Mouse (Mus musculus) heart, adult 2 months (tissue): ENCODE data around the gene Stradb. TPM values are rescaled to one million over a fixed set of nuclear protein-coding genes. Genes with fewer than 3 reads are reported as not detected.
"Not testable (repeated sequence)": the region's sequence is repeated elsewhere in the genome, so short reads cannot be mapped to it uniquely, and the experiment has no call there.

Experiments
- DNase-seq, 2 experiments: peaks; one replicate each; pipeline ENCODE4 v3.0.0; 2021
- H3K27ac ChIP-seq: fragments of 200-600 bp; 2 replicates; pipeline ENCODE4 v1.8.1; 2022
- H3K27me3 ChIP-seq: fragments of 200-500 bp; 2 replicates; pipeline ENCODE4 v1.6.1; 2012; ENCODE audit warnings: mild to moderate bottlenecking, low read length, inconsistent platforms, mixed read lengths; ENCODE audit not compliant: control insufficient read depth, insufficient read depth
- H3K36me3 ChIP-seq: fragments of 200-500 bp; 2 replicates; pipeline ENCODE4 v1.6.1; 2012; ENCODE audit warnings: low read length, inconsistent platforms; ENCODE audit not compliant: control insufficient read depth, insufficient read depth
- H3K4me1 ChIP-seq: fragments of 200-500 bp; 2 replicates; pipeline ENCODE4 v1.6.1; 2011; ENCODE audit warnings: low read length; ENCODE audit not compliant: control insufficient read depth, insufficient read depth
- H3K4me3 ChIP-seq: fragments of 200-600 bp; 2 replicates; pipeline ENCODE4 v1.8.1; 2022
- H3K79me2 ChIP-seq: fragments of 200-500 bp; replicated peaks from 2 replicates; pipeline ENCODE4 v1.6.1; 2012; ENCODE audit warnings: mild to moderate bottlenecking, inconsistent platforms, low read length, moderate library complexity, mixed read lengths; ENCODE audit not compliant: control insufficient read depth, insufficient read depth
- H3K9ac ChIP-seq: fragments of 200-500 bp; 2 replicates; pipeline ENCODE4 v1.6.1; 2012; ENCODE audit warnings: low read depth, mild to moderate bottlenecking, control low read depth, inconsistent platforms, low read length, mixed read lengths
- CTCF ChIP-seq: fragments of 200-600 bp; IDR thresholded peaks from 2 replicates; pipeline ENCODE4 v1.8.1; 2022; ENCODE audit warnings: antibody characterized with exemption, mild to moderate bottlenecking, moderate library complexity
- EP300 ChIP-seq: fragments of 200-500 bp; IDR thresholded peaks from 2 replicates; pipeline ENCODE4 v1.6.1; 2011; ENCODE audit warnings: low read depth, low read length, control low read depth; ENCODE audit not compliant: insufficient read depth
- POLR2A ChIP-seq: fragments of 200-500 bp; IDR thresholded peaks from 2 replicates; pipeline ENCODE4 v1.6.1; 2011; ENCODE audit warnings: mild to moderate bottlenecking, low read depth, low read length, control low read depth; ENCODE audit not compliant: insufficient read depth
- WGBS: fragments of 180-500 bp; shearing (Covaris S2); methylation state at CpG from one replicate; pipeline ENCODE4 v1.1.7; 2018; 5-methylcytosine and 5-hydroxymethylcytosine counted together
- intact Hi-C: fragments of 180-260 bp; cut with DNase I; formaldehyde crosslinking; loops from one replicate; pipeline ENCODE4 v1.15.1; 2025
- polyA plus RNA-seq: library from polyadenylated mRNA; depleted of rRNA; stranded (reverse); fragments of >200 nt; gene quantifications from 2 replicates; pipeline ENCODE4 v1.2.3, GENCODE M21; 2012
- total RNA-seq, 2 experiments: library from RNA; stranded (reverse); gene quantifications; 2 replicates each; pipeline ENCODE4 v1.2.3; 2021

Gene Stradb
- total and polyA plus RNA-seq, 3 experiments: 28.5 to 81.4 (median 61.3) TPM

DNA sequence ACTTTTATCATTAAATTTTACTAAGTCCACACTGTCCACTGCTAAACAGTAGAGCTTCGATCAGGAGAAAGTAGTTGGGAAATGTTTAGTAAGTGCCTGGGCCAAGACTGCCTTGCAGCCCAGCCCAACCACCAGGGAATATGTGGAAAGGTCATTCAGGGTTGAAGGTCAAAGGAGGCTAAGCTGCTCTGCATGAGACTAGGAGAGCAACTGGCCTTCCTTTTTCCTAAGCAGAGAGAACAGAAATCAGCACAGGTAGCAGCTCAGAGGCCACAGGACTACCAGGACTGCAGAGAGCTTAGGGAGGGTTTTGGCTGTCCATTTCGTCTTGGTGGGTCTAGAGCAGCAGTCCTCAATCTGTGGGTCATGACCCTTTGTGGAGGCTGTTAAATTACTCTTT is 15.4 kb upstream of the Stradb start:
- Histone ChIP-seq H3K27ac (peak overlapping the region; percentile 66), H3K79me2 (0 out of 2 replicates have a peak, but pooled peaks cover 1% of the 10 kb centered on the region), H3K4me3 (no peak overlapping the region), H3K9ac (no peak overlapping the region), H3K36me3 (peaks cover 49% of the 10 kb centered on the region), H3K27me3 (no peaks in the 10 kb centered on the region), H3K4me1 (peaks cover 41% of the 10 kb centered on the region)
- intact Hi-C loops: no loop called here
- peak; percentile 32 for TF ChIP-seq CTCF
- TF ChIP-seq POLR2A: no peak
- 0 out of 2 replicates have a peak, but pooled peaks have one; percentile 36 for TF ChIP-seq EP300
- no peak for DNase-seq
- WGBS: 15% methylated on average over 2 of the region's 2 CpGs

DNA sequence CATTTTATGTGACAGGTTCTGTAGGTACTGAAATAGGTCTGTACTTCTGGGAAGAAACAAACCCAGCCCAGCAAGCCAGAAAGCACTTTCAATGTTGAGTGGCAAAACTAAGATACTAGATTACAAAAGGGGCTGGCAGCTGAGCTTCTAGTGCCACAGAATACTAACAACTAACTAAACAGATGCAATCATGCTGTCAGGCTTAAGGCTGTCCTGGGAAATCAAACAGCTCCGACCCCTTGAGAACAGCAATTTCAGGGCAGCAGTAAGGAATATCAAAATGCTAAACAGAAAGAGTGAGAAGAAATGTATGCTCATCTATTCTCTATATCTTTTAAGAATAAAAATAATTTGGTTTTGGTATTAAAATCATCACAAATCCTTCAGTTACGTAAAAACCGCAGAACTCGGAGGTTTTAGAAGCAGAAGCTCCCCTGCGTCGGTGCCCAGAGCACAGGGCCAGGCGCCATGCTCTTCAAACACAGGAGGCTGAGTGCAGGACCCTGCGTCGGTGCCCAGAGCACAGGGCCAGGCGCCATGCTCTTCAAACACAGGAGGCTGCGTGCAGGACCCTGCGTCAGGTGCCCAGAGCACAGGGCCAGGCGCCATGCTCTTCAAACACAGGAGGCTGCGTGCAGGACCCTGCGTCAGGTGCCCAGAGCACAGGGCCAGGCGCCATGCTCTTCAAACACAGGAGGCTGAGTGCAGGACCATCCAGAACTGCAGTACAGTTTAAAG is 14.4 kb upstream of the Stradb start:
- H3K9ac ChIP-seq, intact Hi-C loops, DNase-seq, H3K4me3 ChIP-seq, H3K79me2 ChIP-seq, H3K27me3 ChIP-seq: not testable (repeated sequence)
- WGBS: 72% methylated on average over 16 of the region's 16 CpGs
- Histone ChIP-seq H3K36me3 (peaks cover 42% of the 10 kb centered on the region), H3K4me1 (peaks cover 38% of the 10 kb centered on the region), H3K27ac (peak overlapping the region; percentile 66)

DNA sequence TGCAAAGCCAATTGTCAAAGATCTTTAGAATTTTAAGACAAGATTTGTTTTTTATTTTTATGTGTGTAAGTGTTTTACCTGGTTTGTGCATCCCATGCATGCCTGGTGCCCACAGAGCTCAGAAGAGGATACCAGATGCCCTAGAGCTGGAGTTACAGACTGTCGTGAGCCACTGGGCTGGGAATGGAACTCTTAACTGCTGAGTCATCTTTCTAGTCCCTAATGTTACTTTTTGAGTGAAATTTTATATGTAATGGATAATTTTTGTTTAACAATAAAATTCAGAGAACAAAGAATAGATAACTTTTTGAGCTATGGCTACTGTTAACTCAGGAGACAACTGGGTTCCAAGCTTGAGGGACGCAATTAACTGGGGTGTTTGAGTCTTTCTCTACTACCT is 13.6 kb upstream of the Stradb start:
- peaks cover 4% of the 10 kb centered on the region; the same call in 1 of the 2 replicates for H3K79me2 ChIP-seq
- TF ChIP-seq CTCF: no peak
- H3K27me3 ChIP-seq: no peaks in the 10 kb centered on the region
- no peak overlapping the region for H3K4me3 ChIP-seq
- WGBS: 66% methylated on average over 2 of the region's 2 CpGs
- peaks cover 33% of the 10 kb centered on the region for H3K4me1 ChIP-seq
- intact Hi-C loops: no loop called here
- peaks cover 40% of the 10 kb centered on the region for H3K36me3 ChIP-seq
- H3K27ac ChIP-seq: peak overlapping the region; percentile 31; the same call in 1 of the 2 replicates
- H3K9ac ChIP-seq: no peak overlapping the region
- DNase-seq: no peak

DNA sequence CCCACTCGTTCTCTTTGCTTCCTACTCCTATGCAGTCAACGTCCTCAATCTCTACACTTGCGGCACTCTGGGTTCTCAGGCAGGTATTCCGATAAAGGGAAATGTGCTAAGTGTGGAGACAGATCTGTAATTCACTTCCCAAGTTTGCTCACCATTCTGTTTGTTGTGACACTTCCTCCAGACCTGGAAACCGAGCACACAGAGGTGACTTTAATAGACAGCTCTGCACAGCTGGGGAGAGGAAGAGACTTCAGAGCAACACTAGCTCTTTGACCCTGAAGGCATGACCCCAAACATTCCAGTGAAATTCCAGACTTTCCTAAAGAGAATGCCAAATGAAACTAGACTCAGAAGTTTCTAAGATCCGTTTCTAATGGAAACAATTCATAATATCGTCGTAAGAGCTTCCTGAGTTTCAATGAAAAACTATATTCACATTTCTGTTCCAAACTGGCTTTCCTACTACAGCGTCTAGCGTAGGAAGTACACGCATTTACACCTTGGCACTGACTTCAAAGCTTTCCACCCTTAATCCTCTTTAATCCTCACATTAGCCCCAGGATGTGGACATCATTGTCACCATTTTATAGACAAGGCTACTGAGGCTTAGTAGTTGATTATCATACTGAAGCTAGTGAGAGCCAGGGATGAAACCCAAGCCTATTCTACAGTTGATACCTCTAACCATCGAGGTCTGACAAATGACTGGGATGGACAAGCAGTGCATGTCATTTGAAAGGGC is 12.0 kb upstream of the Stradb start:
- no peak for DNase-seq
- H3K36me3 ChIP-seq: peaks cover 34% of the 10 kb centered on the region
- H3K27ac ChIP-seq: peak overlapping the region; percentile 45
- H3K79me2 ChIP-seq: peaks cover 4% of the 10 kb centered on the region; the same call in 1 of the 2 replicates
- 0 out of 2 replicates have a peak overlapping the region, but pooled peaks have one; percentile 9 for H3K4me3 ChIP-seq
- peak overlapping the region; percentile 22; the same call in 1 of the 2 replicates for H3K9ac ChIP-seq
- H3K4me1 ChIP-seq: peaks cover 29% of the 10 kb centered on the region
- WGBS: 18% methylated on average over 12 of the region's 12 CpGs
- intact Hi-C loops: no loop called here
- H3K27me3 ChIP-seq: no peaks in the 10 kb centered on the region
- TF ChIP-seq CTCF (no peak), POLR2A (no peak), EP300 (no peak)

DNA sequence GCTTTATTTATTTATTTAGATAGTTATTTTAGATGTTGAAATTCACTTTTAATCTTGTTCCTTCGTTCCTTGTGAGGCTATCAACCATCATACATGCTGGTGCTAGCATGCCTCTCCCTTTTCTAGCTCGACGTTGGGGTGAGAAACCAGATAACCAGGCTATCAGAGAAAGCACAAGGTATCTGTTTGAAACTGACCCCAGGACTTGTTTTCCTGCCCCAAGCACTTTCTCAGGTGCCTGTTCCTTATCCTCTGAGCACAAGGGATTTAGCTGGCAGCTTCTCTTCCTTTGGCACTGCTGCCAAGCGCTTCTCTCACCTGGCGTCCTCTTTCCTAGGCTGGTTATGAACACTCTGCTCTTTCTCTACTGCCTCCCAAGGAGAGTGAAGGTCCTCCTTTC is 10.9 kb upstream of the Stradb start:
- Histone ChIP-seq H3K27me3 (no peaks in the 10 kb centered on the region), H3K79me2 (peaks cover 6% of the 10 kb centered on the region), H3K9ac (no peak overlapping the region), H3K4me1 (peaks cover 26% of the 10 kb centered on the region), H3K27ac (no peak overlapping the region), H3K4me3 (no peak overlapping the region), H3K36me3 (peaks cover 30% of the 10 kb centered on the region)
- DNase-seq: no peak
- no peak for TF ChIP-seq POLR2A
- no peak for TF ChIP-seq CTCF
- no peak for TF ChIP-seq EP300
- intact Hi-C loops: no loop called here
- WGBS: 48% methylated on average over 5 of the region's 5 CpGs

DNA sequence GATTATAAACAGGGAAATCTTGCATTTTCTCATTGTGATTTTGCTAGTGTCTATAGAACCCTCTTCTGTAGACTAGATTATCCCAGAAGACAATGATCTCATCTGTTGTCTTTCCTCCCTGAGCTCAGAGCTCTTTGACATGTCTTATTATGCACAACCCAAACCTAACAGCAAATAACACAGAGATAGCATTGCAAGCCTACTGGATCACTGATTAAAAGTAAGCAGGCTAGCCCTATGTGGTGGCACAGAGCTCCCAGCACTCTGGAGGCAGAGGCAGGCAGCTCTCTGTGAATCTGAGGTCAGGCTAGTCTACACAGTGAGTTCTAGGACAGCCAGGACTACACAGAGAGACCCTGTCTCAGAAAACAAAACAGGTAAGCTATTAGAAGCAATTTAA is 10.5 kb upstream of the Stradb start:
- H3K9ac ChIP-seq: no peak overlapping the region
- peaks cover 24% of the 10 kb centered on the region for H3K4me1 ChIP-seq
- TF ChIP-seq EP300: no peak
- TF ChIP-seq POLR2A: no peak
- peaks cover 32% of the 10 kb centered on the region for H3K36me3 ChIP-seq
- peaks cover 6% of the 10 kb centered on the region for H3K79me2 ChIP-seq
- intact Hi-C loops: no loop called here
- no peak overlapping the region for H3K4me3 ChIP-seq
- H3K27ac ChIP-seq: no peak overlapping the region
- no peaks in the 10 kb centered on the region for H3K27me3 ChIP-seq
- DNase-seq: no peak
